Mouse (Mus musculus) gastrocnemius, adult 2 months (tissue): ENCODE results near the gene Asb13. TPM values are rescaled to one million over a fixed set of nuclear protein-coding genes. Genes with fewer than 3 reads are reported as not detected.

Experiments used
- DNase-seq: peaks from one replicate; pipeline ENCODE4 v3.0.0; 2022
- H3K27ac ChIP-seq: fragments of 200-600 bp; 2 replicates; pipeline ENCODE4 v1.8.1; 2022; ENCODE audit warnings: mild to moderate bottlenecking
- H3K4me3 ChIP-seq: fragments of 200-600 bp; 2 replicates; pipeline ENCODE4 v1.8.1; 2022; ENCODE audit warnings: mild to moderate bottlenecking, moderate library complexity
- CTCF ChIP-seq: fragments of 200-600 bp; IDR thresholded peaks from 2 replicates; pipeline ENCODE4 v1.8.1; 2022; ENCODE audit warnings: antibody characterized with exemption, mild to moderate bottlenecking, moderate library complexity
- intact Hi-C: fragments of 180-260 bp; cut with DNase I; formaldehyde crosslinking; loops from one replicate; pipeline ENCODE4 v1.15.1; 2025
- total RNA-seq, 2 experiments: library from RNA; stranded (reverse); gene quantifications; 2 replicates each; pipeline ENCODE4 v1.2.3; 2021

Asb13 gene
- total RNA-seq, 2 experiments from 2014 or later: 11.6 to 12.2 TPM

- Histone ChIP-seq H3K27ac (no peak overlapping the region), H3K4me3 (no peak overlapping the region)
- intact Hi-C loops: no loop called here
- no peak for TF ChIP-seq CTCF
- no peak for DNase-seq
Observed at GRCm38 (mm10) chr13:3669611-3670010, 35.8 kb downstream of the Asb13 start.

- TF ChIP-seq CTCF: no peak
- Histone ChIP-seq H3K4me3 (no peak overlapping the region), H3K27ac (peak overlapping the region; percentile 12; the same call in 1 of the 2 replicates)
- intact Hi-C loops: no loop called here
- DNase-seq: peak; percentile 59
Observed at GRCm38 (mm10) chr13:3670039-3670438, 36.2 kb downstream of the Asb13 start.

DNA sequence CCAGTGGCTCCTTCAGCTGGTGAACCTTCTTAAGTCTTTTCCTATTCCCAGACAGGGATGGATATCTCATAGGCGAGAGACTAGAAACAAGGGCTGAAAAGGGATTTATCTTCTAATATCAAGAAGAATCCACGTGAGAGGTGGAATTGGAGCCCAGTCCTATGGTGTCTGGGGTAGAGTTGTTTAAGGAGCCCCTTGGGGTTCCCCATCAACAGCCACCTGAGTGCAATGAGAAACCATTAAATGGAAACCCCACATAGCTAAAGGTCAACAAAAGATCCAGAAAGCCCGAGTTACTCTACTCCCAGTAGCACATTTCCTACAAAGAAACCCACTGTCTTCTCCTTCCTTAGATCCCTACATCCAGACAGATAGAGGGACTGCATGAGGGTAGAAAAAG is 39.3 kb downstream of the Asb13 start:
- DNase-seq: no peak
- Histone ChIP-seq H3K27ac (0 out of 2 replicates have a peak overlapping the region, but pooled peaks have one; percentile 35), H3K4me3 (no peak overlapping the region)
- no peak for TF ChIP-seq CTCF
- intact Hi-C loops: no loop called here

DNA sequence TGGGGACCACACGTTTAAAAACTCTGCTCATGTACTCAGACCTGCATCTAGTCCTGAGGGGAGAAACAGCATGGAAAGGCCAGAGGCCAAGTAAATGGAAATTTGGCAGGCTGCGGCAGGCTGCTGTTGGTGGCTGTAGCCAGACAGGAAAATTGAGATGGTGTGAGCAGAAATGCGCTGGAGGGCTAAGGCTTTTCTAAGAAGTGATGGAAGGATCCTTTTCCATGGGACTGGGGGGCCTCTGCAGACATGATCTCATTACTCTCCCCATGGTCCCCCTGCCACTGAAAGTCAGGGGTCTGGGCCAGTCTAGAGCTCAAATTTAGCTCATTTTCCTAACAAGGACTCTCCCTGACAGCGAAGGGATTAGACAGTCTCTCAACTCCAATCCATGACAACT is 39.8 kb downstream of the Asb13 start:
- intact Hi-C loops: no loop called here
- peak; percentile 63 for DNase-seq
- TF ChIP-seq CTCF: no peak
- Histone ChIP-seq H3K27ac (peak overlapping the region; percentile 35; the same call in 1 of the 2 replicates), H3K4me3 (no peak overlapping the region)

- no peak for TF ChIP-seq CTCF
- intact Hi-C loops: no loop called here
- no peak overlapping the region for H3K4me3 ChIP-seq
- DNase-seq: no peak
- 0 out of 2 replicates have a peak overlapping the region, but pooled peaks have one; percentile 8 for H3K27ac ChIP-seq
Observed at GRCm38 (mm10) chr13:3675855-3676254, 42.0 kb downstream of the Asb13 start.

DNA sequence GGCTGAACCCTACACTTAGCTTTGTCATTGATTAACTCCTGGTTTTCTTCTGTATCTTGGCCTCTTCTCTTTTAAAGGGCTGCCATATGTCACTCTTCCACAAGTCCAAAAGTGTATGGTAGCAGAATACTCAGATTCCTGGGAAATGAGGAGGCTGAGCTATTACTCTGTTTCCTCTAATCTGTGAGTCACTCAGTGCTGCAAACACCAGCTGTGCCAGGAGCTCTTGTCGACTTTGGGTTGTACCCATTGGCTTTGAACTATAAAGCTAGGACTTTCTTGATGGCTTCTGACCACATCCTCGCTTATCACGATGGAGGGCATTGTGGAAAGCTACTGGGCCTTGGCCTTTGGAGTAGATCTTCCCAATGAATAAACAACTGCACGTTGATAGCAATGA is 45.3 kb downstream of the Asb13 start:
- Histone ChIP-seq H3K27ac (no peak overlapping the region), H3K4me3 (no peak overlapping the region)
- TF ChIP-seq CTCF: no peak
- intact Hi-C loops: no loop called here
- DNase-seq: no peak

DNA sequence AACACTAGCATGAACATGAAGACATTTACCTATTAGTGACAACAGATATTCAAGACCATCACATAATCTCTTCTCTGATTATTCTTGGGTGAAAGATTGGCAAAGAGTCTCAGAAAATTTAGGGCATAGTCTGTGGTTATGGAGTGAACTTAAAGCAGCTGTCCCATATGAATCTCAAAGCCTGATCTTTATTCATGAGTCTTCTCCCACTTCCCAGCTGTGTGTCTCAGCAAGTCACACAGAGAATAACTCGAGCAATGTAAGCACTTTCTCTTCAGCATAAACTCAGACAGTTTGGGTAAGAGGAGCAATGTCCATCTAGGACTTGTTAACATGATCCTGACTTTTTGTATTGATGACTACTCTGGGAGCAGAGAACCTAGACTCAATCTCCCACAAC is 52.5 kb downstream of the Asb13 start:
- DNase-seq: no peak
- H3K4me3 ChIP-seq: no peak overlapping the region
- no peak for TF ChIP-seq CTCF
- no peak overlapping the region for H3K27ac ChIP-seq
- intact Hi-C loops: no loop called here

DNA sequence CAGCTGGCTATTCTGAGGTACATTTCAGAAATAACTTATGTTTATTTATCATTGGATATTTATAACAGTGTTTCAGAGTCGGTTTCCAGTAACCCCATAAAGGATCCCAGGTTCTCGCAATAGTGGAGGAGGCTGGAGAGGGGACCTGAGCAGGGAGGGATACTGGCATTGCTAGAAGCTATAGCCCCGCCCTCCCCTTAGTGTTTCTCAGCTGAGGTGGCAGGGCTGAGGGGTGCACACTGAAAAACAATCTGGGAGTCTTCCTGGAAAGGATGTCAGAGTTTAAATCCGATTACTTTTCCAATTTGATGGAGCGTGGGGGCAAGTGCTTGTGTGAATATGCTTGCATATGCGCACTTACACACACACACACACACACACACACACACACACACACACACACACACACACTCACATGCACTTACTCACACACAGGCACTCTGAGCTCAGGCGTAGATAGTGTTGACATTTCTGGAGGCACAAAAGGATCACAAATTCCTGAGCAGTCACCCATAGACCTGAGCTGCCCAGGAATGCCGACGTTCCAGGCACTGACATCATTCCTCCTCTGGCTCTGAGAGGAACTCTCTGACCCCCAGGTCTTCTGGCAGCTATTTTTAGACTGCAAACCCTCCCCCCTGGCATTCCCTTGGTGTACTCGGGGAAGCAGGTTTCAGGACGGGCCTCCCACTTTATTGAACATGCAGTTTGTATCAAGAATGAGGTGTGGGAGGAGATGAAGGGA is 60.9 kb downstream of the Asb13 start:
- no peak overlapping the region for H3K4me3 ChIP-seq
- TF ChIP-seq CTCF: no peak
- peak overlapping the region; percentile 56; the same call in 1 of the 2 replicates for H3K27ac ChIP-seq
- DNase-seq: peak; percentile 37
- intact Hi-C loops: no loop called here

GRCm38 (mm10) chr13:3696977-3697735 is 63.3 kb downstream of the Asb13 start:
- H3K4me3 ChIP-seq: no peak overlapping the region
- DNase-seq: no peak
- intact Hi-C loops: no loop called here
- TF ChIP-seq CTCF: no peak
- H3K27ac ChIP-seq: no peak overlapping the region

DNA sequence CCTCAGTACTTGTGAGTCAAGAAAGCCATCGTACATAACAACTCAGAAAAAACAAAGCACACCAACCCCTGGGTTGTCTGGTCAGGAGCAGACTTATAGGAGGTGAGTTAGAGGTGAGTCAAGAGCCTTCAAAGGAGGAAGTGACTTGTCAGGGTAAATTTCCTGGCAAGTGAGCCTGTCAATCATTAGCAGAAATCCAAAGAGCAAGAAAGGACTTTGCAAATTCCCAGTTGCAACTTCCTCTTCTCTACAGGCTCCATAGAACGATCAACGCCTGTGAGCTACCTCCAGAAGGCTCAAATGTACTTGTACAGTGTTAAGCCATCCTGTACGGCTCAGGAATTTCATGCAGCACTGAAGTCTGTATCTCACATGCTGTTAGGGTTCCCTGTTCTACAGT is 66.9 kb downstream of the Asb13 start:
- TF ChIP-seq CTCF: no peak
- intact Hi-C loops: no loop called here

More for the DNA sequence above, 66.9 kb downstream of the Asb13 start:
- H3K27ac ChIP-seq: no peak overlapping the region
- DNase-seq: no peak
- no peak overlapping the region for H3K4me3 ChIP-seq

Other genes with a start within 250 kb of the Asb13 start
- gene Gdi2, start 96.0 kb upstream of the Asb13 start, total RNA-seq: 100 to 1,000 TPM; 145 to 152 TPM
- gene Fam208b, start 22.9 kb upstream of the Asb13 start, total RNA-seq: 10 to 100 TPM in 1 of 2 experiments, 1 to 10 TPM in 1; 7.8 to 10.7 TPM
- not detected for gene Calml3, start 170.3 kb downstream of the Asb13 start, total RNA-seq
- gene Calm4, start 203.7 kb downstream of the Asb13 start, total RNA-seq: not detected
- gene Calm5, start 220.1 kb downstream of the Asb13 start, total RNA-seq: not detected